Mouse (Mus musculus) frontal cortex, postnatal 36 days (tissue): Measurements from ENCODE around the gene Ccdc38.
A peak's percentile ranks its signal among the peaks of the same experiment; 100 is the strongest.

Experiments used
- DNase-seq, 2 experiments: peaks; one replicate each; pipeline ENCODE4 v3.0.0; 2022; ENCODE audit warnings: low spot score in 2 of 2

The Ccdc38 gene

GRCm38 (mm10) chr10:93608051-93608450 lies 67.6 kb downstream of the Ccdc38 start:
- no peak for DNase-seq

GRCm38 (mm10) chr10:93609236-93609635 lies 68.8 kb downstream of the Ccdc38 start:
- no peak for DNase-seq

GRCm38 (mm10) chr10:93610896-93611295 lies 70.5 kb downstream of the Ccdc38 start:
- no peak for DNase-seq

GRCm38 (mm10) chr10:93611419-93612007 lies 71.1 kb downstream of the Ccdc38 start:
- peak; percentile 15 to 45 for DNase-seq

GRCm38 (mm10) chr10:93614850-93615249 lies 74.4 kb downstream of the Ccdc38 start:
- DNase-seq, result no peak

GRCm38 (mm10) chr10:93620438-93621179 lies 80.2 kb downstream of the Ccdc38 start:
- no peak for DNase-seq

- no peak for DNase-seq
These were observed 83.3 kb downstream of the Ccdc38 start for GRCm38 (mm10) chr10:93623725-93624124.

- DNase-seq, result no peak
These were observed 83.7 kb downstream of the Ccdc38 start for GRCm38 (mm10) chr10:93624151-93624550.

- DNase-seq, result no peak
These were observed 89.9 kb downstream of the Ccdc38 start for GRCm38 (mm10) chr10:93630310-93630709.

- DNase-seq, result no peak
These were observed 91.7 kb downstream of the Ccdc38 start for GRCm38 (mm10) chr10:93632086-93632485.

- DNase-seq, result peak in 1 of 2 experiments; percentile 16
These were observed 93.1 kb downstream of the Ccdc38 start for GRCm38 (mm10) chr10:93633563-93633962.
